Mouse (Mus musculus) liver, postnatal 0 days (tissue): ENCODE measurements at regions not wholly inside any gene's neighbourhood (a gene's known extent, or its start where the extent isn't known, plus 50 kb on each side); places are given as distances from the start of the nearest gene placed in this dataset.

Experiments used
- ATAC-seq: fragments of 200-750 bp; cut with Nextera tagmentation; 2 replicates; pipeline ENCODE4 v1.8.0; 2017; ENCODE audit warnings: mild to moderate bottlenecking, moderate library complexity
- DNase-seq: peaks from one replicate; pipeline ENCODE4 v3.0.0-alpha.2; 2016
- H3K27ac ChIP-seq: fragments of 300-500 bp; sonication (generic); 2 replicates; pipeline ENCODE4 v1.5.1; 2014; ENCODE audit warnings: antibody characterized with exemption, moderate library complexity, mild to moderate bottlenecking, low read depth
- H3K27me3 ChIP-seq: fragments of 300-500 bp; sonication (generic); 2 replicates; pipeline ENCODE4 v1.6.1; 2014; ENCODE audit warnings: low read length, control low read depth, mixed read lengths; ENCODE audit not compliant: insufficient read depth
- H3K36me3 ChIP-seq: fragments of 300-500 bp; sonication (generic); replicated peaks from 2 replicates; pipeline ENCODE4 v1.6.1; 2014; ENCODE audit warnings: mild to moderate bottlenecking, control low read depth, low read length, moderate library complexity, mixed read lengths; ENCODE audit not compliant: insufficient read depth
- H3K4me1 ChIP-seq: fragments of 300-500 bp; sonication (generic); 2 replicates; pipeline ENCODE4 v1.6.1; 2014; ENCODE audit warnings: antibody characterized with exemption, mild to moderate bottlenecking, control low read depth; ENCODE audit not compliant: insufficient read depth
- H3K4me2 ChIP-seq: fragments of 300-500 bp; sonication (generic); 2 replicates; pipeline ENCODE4 v1.6.1; 2014; ENCODE audit warnings: low read depth, mild to moderate bottlenecking, low read length, moderate library complexity, mixed read lengths
- H3K4me3 ChIP-seq: fragments of 300-500 bp; sonication (generic); 2 replicates; pipeline ENCODE4 v1.5.1; 2014; ENCODE audit warnings: low read depth, low read length
- H3K9ac ChIP-seq: fragments of 300-500 bp; sonication (generic); replicated peaks from 2 replicates; pipeline ENCODE4 v1.6.1; 2014; ENCODE audit warnings: mild to moderate bottlenecking, moderate library complexity
- H3K9me3 ChIP-seq: fragments of 300-500 bp; sonication (generic); 2 replicates; pipeline ENCODE4 v1.6.1; 2016; ENCODE audit warnings: mild to moderate bottlenecking, control low read depth, low read length, mixed read lengths
- CTCF ChIP-seq: sonication (generic); IDR thresholded peaks from 2 replicates; pipeline ENCODE4 v1.5.1; 2016; ENCODE audit warnings: antibody characterized with exemption, low read depth
- EP300 ChIP-seq: IDR thresholded peaks from 2 replicates; pipeline ENCODE4 v1.6.1; 2016; ENCODE audit warnings: antibody characterized with exemption, low read depth, mild to moderate bottlenecking
- WGBS: fragments of 180-500 bp; shearing (Covaris S2); extraction: QIAGEN DNeasy Blood & Tissue Kit; methylation state at CpG from one replicate; pipeline ENCODE4 v1.1.7; 2014; ENCODE audit not compliant: insufficient replicate concordance; 5-methylcytosine and 5-hydroxymethylcytosine counted together

DNA sequence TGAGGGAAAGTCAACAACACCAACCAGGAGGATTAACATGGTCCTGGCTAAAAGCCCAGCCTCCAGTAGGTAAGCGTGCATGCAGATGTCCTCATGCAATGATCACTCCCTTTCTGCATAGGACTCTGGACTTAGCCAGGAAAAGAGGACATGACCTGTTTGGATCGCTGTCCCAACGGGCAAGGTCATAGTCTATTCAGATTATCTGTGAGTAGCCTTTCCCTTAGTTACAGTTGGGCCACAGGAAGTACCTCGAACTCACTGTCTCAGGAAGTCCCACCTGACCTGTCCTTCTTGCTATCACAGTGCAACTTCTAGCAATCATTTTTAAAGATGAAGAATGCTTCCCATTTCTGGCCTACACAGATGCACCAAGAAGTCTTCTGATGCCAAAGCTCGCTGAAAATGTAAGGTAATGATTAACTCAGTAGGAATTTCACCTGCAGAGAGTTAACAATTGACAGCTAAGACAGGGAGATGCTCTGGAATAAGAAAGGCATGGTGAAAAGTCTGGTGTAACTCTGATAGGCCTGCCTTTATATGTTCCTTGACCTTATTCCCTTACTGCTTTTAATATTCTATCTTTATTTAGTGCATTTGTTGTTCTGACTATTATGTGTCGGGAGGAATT lies 280.1 kb downstream of the Inhba start:
- Histone ChIP-seq H3K36me3 (no peaks in the 10 kb centered on the region), H3K4me2 (no peak overlapping the region), H3K27me3 (no peaks in the 10 kb centered on the region), H3K4me1 (0 out of 2 replicates have a peak, but pooled peaks cover 4% of the 10 kb centered on the region), H3K9ac (no peak overlapping the region), H3K9me3 (no peaks in the 10 kb centered on the region), H3K27ac (peak overlapping the region; percentile 69), H3K4me3 (no peak overlapping the region)
- DNase-seq = peak; percentile 34
- TF ChIP-seq EP300 (peak; percentile 66; the same call in 1 of the 2 replicates), CTCF (no peak)
- 56% methylated on average over 6 of the region's 6 CpGs for WGBS
- ATAC-seq = peak; percentile 100

DNA sequence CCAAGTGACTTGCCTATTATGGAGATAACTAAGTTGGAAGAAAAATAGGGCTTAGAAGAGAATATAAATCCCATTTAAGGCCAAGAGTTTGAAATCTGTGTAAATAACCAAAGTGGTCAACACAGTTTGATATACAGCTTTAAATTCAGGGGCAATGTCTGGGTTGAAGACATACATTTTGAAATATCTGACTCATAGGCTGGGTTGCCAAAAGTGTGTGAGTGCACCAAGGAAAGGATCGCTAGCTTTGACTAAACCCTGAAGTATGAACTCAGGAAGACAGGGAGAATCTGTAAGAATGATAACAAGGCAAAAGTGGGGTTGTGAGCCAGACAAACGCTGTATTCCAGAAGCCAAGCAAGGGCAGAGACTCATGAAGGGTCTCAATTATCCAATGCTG lies 288.1 kb downstream of the Inhba start:
- Histone ChIP-seq H3K36me3 (no peaks in the 10 kb centered on the region), H3K4me1 (no peaks in the 10 kb centered on the region), H3K9me3 (no peaks in the 10 kb centered on the region), H3K4me3 (no peak overlapping the region), H3K27ac (no peak overlapping the region), H3K27me3 (no peaks in the 10 kb centered on the region), H3K9ac (no peak overlapping the region), H3K4me2 (no peak overlapping the region)
- no peak for TF ChIP-seq CTCF
- no peak for TF ChIP-seq EP300
- DNase-seq = no peak
- WGBS = 61% methylated on average over 2 of the region's 2 CpGs
- no peak for ATAC-seq

DNA sequence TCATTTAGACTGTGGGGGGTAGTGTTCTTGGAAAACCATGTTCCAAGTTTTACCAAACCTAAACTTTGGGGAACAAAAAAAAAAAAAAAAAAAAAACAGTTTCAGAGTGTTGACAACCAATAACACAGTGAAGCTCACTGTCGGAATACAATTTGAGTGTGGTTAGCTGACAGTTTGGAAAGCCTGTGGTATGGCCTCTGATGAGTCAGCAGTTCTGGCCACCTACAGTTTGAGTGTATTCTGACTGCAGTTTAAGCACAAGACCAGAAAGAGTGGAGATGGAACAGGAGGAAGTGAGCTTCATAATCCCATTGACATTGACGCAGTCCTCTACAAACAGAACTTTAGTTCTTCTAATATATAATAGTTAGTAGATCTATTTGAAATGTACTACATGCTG lies 303.0 kb downstream of the Inhba start:
- no peaks in the 10 kb centered on the region for H3K4me1 ChIP-seq
- WGBS = 29% methylated on average over 2 of the region's 2 CpGs
- no peak overlapping the region for H3K27ac ChIP-seq
- H3K27me3 ChIP-seq = no peaks in the 10 kb centered on the region
- ATAC-seq (no peak), DNase-seq (peak; percentile 21)
- no peak overlapping the region for H3K4me3 ChIP-seq
- H3K9ac ChIP-seq = no peak overlapping the region
- TF ChIP-seq EP300 (no peak), CTCF (no peak)
- H3K9me3 ChIP-seq = no peaks in the 10 kb centered on the region
- no peaks in the 10 kb centered on the region for H3K36me3 ChIP-seq
- H3K4me2 ChIP-seq = no peak overlapping the region

DNA sequence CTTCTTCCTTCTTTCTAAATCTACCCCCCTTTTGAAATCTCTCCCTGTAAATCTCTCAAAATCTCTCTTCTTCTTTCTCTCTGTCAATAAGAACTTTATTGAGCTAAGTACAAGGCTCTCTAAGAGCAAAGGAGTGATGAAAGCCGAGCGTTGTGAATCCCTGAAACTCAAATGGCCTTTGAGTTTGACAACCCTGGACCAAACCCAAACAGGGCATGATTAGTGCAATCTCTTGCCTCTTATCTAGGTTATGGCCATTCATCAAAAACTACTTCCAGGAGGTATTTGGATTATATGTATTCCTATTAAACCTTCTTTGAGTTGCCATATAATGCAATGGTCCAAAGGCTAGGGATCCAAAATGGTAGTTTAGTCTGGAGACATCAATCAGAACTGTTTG lies 304.0 kb downstream of the Inhba start:
- DNase-seq = no peak
- H3K27me3 ChIP-seq = no peaks in the 10 kb centered on the region

DNA sequence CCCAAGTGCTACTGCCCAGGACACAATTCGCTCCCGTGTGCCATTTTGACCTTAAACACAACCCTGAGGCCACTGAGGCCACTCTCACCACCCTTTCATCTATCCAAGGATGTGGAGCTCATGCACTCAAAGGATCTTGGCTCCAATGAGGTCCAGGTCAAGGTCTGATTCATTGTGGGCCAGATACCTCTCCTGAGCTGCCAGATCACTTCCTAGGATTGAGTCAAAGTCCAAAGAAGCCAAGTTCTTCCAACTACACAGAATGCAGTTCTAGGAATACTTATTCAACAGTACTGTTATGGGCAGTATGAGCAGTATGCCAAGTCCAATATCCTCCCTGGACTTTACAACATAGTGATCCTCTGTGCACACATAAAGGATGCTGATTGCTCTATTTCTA lies 304.9 kb downstream of the Inhba start:
- Histone ChIP-seq H3K4me2 (no peak overlapping the region), H3K4me1 (no peaks in the 10 kb centered on the region), H3K9ac (no peak overlapping the region), H3K4me3 (no peak overlapping the region), H3K27ac (no peak overlapping the region), H3K27me3 (no peaks in the 10 kb centered on the region), H3K9me3 (no peaks in the 10 kb centered on the region), H3K36me3 (no peaks in the 10 kb centered on the region)
- WGBS = 70% methylated on average over 2 of the region's 2 CpGs
- ATAC-seq (peak; percentile 29; the same call in 1 of the 2 replicates), DNase-seq (no peak)
- no peak for TF ChIP-seq EP300
- no peak for TF ChIP-seq CTCF

More for the DNA sequence above, 304.0 kb downstream of the Inhba start:
- no peak overlapping the region for H3K27ac ChIP-seq
- no peak overlapping the region for H3K4me2 ChIP-seq
- H3K4me3 ChIP-seq = no peak overlapping the region
- no peaks in the 10 kb centered on the region for H3K9me3 ChIP-seq
- H3K4me1 ChIP-seq = no peaks in the 10 kb centered on the region
- no peak for TF ChIP-seq EP300
- no peak for TF ChIP-seq CTCF
- ATAC-seq = no peak
- WGBS = 72% methylated on average over 2 of the region's 2 CpGs
- H3K9ac ChIP-seq = no peak overlapping the region
- no peaks in the 10 kb centered on the region for H3K36me3 ChIP-seq

DNA sequence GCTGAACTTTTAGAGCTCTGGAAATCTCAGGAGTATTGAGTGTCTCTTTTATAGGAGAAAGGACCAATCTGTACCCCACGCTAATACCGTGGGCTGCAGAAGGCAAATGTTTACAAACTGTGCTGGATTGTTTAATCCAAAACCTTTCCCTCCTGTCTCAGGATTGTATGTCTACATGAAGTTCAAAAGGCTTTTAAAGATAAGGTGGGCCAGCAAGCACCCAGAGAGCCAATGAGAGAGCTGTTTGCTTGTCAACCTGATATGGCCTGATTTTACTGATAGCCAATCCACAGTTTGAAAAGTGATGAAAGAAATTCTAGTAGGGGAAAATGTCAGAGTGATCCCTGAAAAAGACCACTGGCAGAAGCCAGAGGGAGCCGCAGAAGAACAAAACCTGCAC lies 305.8 kb downstream of the Inhba start:
- Histone ChIP-seq H3K9ac (no peak overlapping the region), H3K27me3 (no peaks in the 10 kb centered on the region), H3K4me3 (no peak overlapping the region), H3K27ac (no peak overlapping the region), H3K4me1 (no peaks in the 10 kb centered on the region), H3K36me3 (no peaks in the 10 kb centered on the region), H3K9me3 (no peaks in the 10 kb centered on the region), H3K4me2 (no peak overlapping the region)
- ATAC-seq (no peak), DNase-seq (no peak)
- 48% methylated on average over 3 of the region's 3 CpGs for WGBS
- TF ChIP-seq EP300 (no peak), CTCF (no peak)
